ENCODE assay signal across 9 mouse cellular contexts in genomic region chr11:98872040-98872439, GRCm38 (mm10). TPM values are rescaled to one million over a fixed set of nuclear protein-coding genes. Genes with fewer than 3 reads are reported as not detected.
DNase-seq lines count a peak whose midpoint lies in the region; ATAC-seq and TF ChIP-seq lines count a peak whose summit lies in the region.
"Had no signal": no experiment of that assay in that cellular context is flagged by ENCODE, and none has a peak within 500 bp of the region (broad histone marks: within the 10 kb centered on the region; RNA-seq: fewer than 3 reads in every experiment).

No protein-coding gene starts in this region.

- no peak overlapping the region for H3K4me2 ChIP-seq in forebrain, embryonic 15.5 days (replicated peaks)
- no peak overlapping the region for H3K4me2 ChIP-seq in forebrain, embryonic 13.5 days
- H3K4me2 ChIP-seq in lung, postnatal 0 days (replicated peaks; ENCODE audit: low read depth, low read length): no peak overlapping the region
- no peak overlapping the region for H3K4me2 ChIP-seq in intestine, postnatal 0 days (replicated peaks; ENCODE audit: low read depth)
- H3K4me2 ChIP-seq: lung, embryonic 15.5 days had no signal

- TF ChIP-seq EP300 in lung, postnatal 0 days (IDR thresholded peaks at IDR 0.05): no peak

- 49% methylated on average over 4 of the region's 4 CpGs for WGBS in forebrain, embryonic 15.5 days
- WGBS in forebrain, embryonic 13.5 days: 75% methylated on average over 4 of the region's 4 CpGs
- WGBS in lung, postnatal 0 days: 54% methylated on average over 4 of the region's 4 CpGs
- WGBS in intestine, postnatal 0 days: 75% methylated on average over 4 of the region's 4 CpGs

- no peaks in the 10 kb centered on the region for H3K9me3 ChIP-seq in forebrain, embryonic 15.5 days
- H3K9me3 ChIP-seq in forebrain, embryonic 13.5 days (replicated peaks): no peaks in the 10 kb centered on the region
- no peaks in the 10 kb centered on the region for H3K9me3 ChIP-seq in lung, postnatal 0 days (ENCODE audit: low read length)
- H3K9me3 ChIP-seq in intestine, postnatal 0 days (ENCODE audit: control insufficient read depth): no peaks in the 10 kb centered on the region
- H3K9me3 ChIP-seq: lung, embryonic 15.5 days had no signal

- H3K27me3 ChIP-seq in forebrain, embryonic 15.5 days: no peaks in the 10 kb centered on the region
- no peaks in the 10 kb centered on the region for H3K27me3 ChIP-seq in forebrain, embryonic 13.5 days
- H3K27me3 ChIP-seq in lung, postnatal 0 days (replicated peaks; ENCODE audit: insufficient read depth, low read length): no peaks in the 10 kb centered on the region
- no peaks in the 10 kb centered on the region for H3K27me3 ChIP-seq in intestine, postnatal 0 days (replicated peaks; ENCODE audit: control insufficient read depth, insufficient read depth, low read length)
- H3K27me3 ChIP-seq: lung, embryonic 15.5 days had no signal

- H3K27ac ChIP-seq in forebrain, embryonic 15.5 days (replicated peaks): peak overlapping the region; percentile 43
- no peak overlapping the region for H3K27ac ChIP-seq in forebrain, embryonic 13.5 days
- H3K27ac ChIP-seq in cortical plate, adult 2 months (ENCODE audit: insufficient read depth, low read length): peak overlapping the region; percentile 88
- H3K27ac ChIP-seq in lung, postnatal 0 days (ENCODE audit: low read length): peak overlapping the region; percentile 23
- no peak overlapping the region for H3K27ac ChIP-seq in intestine, postnatal 0 days (ENCODE audit: low read depth, low read length)
- H3K27ac ChIP-seq: lung, embryonic 15.5 days had no signal

- H3K9ac ChIP-seq in forebrain, embryonic 15.5 days (replicated peaks): no peak overlapping the region
- H3K9ac ChIP-seq in forebrain, embryonic 13.5 days: no peak overlapping the region
- H3K9ac ChIP-seq in lung, postnatal 0 days (replicated peaks; ENCODE audit: low read depth): no peak overlapping the region
- no peak overlapping the region for H3K9ac ChIP-seq in intestine, postnatal 0 days (ENCODE audit: low read depth, low read length)
- H3K9ac ChIP-seq: lung, embryonic 15.5 days had no signal

- no peak for ATAC-seq in forebrain, embryonic 15.5 days (replicated peaks)
- ATAC-seq in forebrain, embryonic 13.5 days: no peak
- peak; percentile 7; the same call in 1 of the 2 replicates for ATAC-seq in lung, postnatal 0 days
- ATAC-seq in intestine, postnatal 0 days: no peak

- peaks cover 16% of the 10 kb centered on the region for H3K36me3 ChIP-seq in forebrain, embryonic 15.5 days
- H3K36me3 ChIP-seq in forebrain, embryonic 13.5 days (ENCODE audit: poor library complexity, severe bottlenecking): peaks cover 43% of the 10 kb centered on the region
- peaks cover 6% of the 10 kb centered on the region for H3K36me3 ChIP-seq in lung, postnatal 0 days (ENCODE audit: insufficient read depth, low read length)
- peaks cover 27% of the 10 kb centered on the region for H3K36me3 ChIP-seq in intestine, postnatal 0 days (ENCODE audit: control insufficient read depth, insufficient read depth)

- TF ChIP-seq POLR2A in cortical plate, adult 2 months (IDR thresholded peaks at IDR 0.05; ENCODE audit: extremely low read depth, insufficient read depth, low read length): peak; percentile 61

- peak; percentile 60 to 61 for DNase-seq in heart, postnatal 10 days
- peak; percentile 62 for DNase-seq in lung, postnatal 0 days (ENCODE audit: low spot score)
- DNase-seq in T-cell, adult 2 months (ENCODE audit: low spot score): no peak
- DNase-seq in spleen, postnatal 36 days (ENCODE audit: low spot score in 2 of 2): no peak

- no peak for TF ChIP-seq CTCF in cortical plate, adult 2 months (IDR thresholded peaks at IDR 0.05; ENCODE audit: extremely low read depth, insufficient read depth, low read length)
- TF ChIP-seq CTCF in lung, postnatal 0 days (IDR thresholded peaks at IDR 0.05): no peak
- TF ChIP-seq CTCF in intestine, postnatal 0 days (IDR thresholded peaks at IDR 0.05; ENCODE audit: low read depth): no peak

- intact Hi-C loops in heart, postnatal 10 days (cut with DNase I): no loop called here

- no peak overlapping the region for H3K4me3 ChIP-seq in forebrain, embryonic 15.5 days
- H3K4me3 ChIP-seq in forebrain, embryonic 13.5 days: no peak overlapping the region
- peak overlapping the region; percentile 6; the same call in 1 of the 2 replicates for H3K4me3 ChIP-seq in cortical plate, adult 2 months (ENCODE audit: insufficient read depth, low read length)
- H3K4me3 ChIP-seq in lung, postnatal 0 days (ENCODE audit: low read depth, low read length): no peak overlapping the region
- no peak overlapping the region for H3K4me3 ChIP-seq in intestine, postnatal 0 days (ENCODE audit: low read depth, low read length)
- H3K4me3 ChIP-seq: lung, embryonic 15.5 days had no signal

- peaks cover 11% of the 10 kb centered on the region for H3K4me1 ChIP-seq in forebrain, embryonic 15.5 days
- H3K4me1 ChIP-seq in forebrain, embryonic 13.5 days: peaks cover 6% of the 10 kb centered on the region; the same call in 1 of the 2 replicates
- H3K4me1 ChIP-seq in cortical plate, adult 2 months (ENCODE audit: control insufficient read depth, insufficient read depth, low read length): peaks cover 12% of the 10 kb centered on the region
- no peaks in the 10 kb centered on the region; the same call in 1 of the 2 replicates for H3K4me1 ChIP-seq in lung, postnatal 0 days (ENCODE audit: insufficient read depth, low read depth, low read length)
- H3K4me1 ChIP-seq in intestine, postnatal 0 days (replicated peaks; ENCODE audit: control insufficient read depth, insufficient read depth, low read length): peaks cover 6% of the 10 kb centered on the region; the same call in 1 of the 2 replicates
- H3K4me1 ChIP-seq: lung, embryonic 15.5 days had no signal

RNA-seq across cellular contexts. Expression of gene Wipf2, which starts 8.6 kb away (rescaled TPM):
- polyA plus RNA-seq in forebrain, embryonic 15.5 days (2015; fragmentation: Nextera tagmentation; extraction: Ambion mirVana): 4.4 and 5.1 TPM in 2 replicates
- 5.0 and 5.4 TPM in 2 replicates for polyA plus RNA-seq in forebrain, embryonic 13.5 days (2015; fragmentation: Nextera tagmentation; extraction: Ambion mirVana)
- 35.2 and 36.5 TPM in 2 replicates for polyA plus RNA-seq in cortical plate, adult 2 months (2012; rRNA removed)
- 10 to 100 TPM; 12.4 to 13.0 TPM for total RNA-seq in heart, postnatal 10 days (2021)
- 4.0 and 4.1 TPM in 2 replicates for polyA plus RNA-seq in lung, postnatal 0 days (2015; fragmentation: Nextera tagmentation; extraction: Ambion mirVana)
- 3.9 and 5.0 TPM in 2 replicates for polyA plus RNA-seq in intestine, postnatal 0 days (2015; fragmentation: Nextera tagmentation; extraction: Ambion mirVana)

RNA-seq across cellular contexts. Expression of gene Rapgefl1, which starts 35.5 kb away (rescaled TPM):
- 4.2 and 5.8 TPM in 2 replicates for polyA plus RNA-seq in forebrain, embryonic 15.5 days (2015; fragmentation: Nextera tagmentation; extraction: Ambion mirVana)
- polyA plus RNA-seq in forebrain, embryonic 13.5 days (2015; fragmentation: Nextera tagmentation; extraction: Ambion mirVana): 2.4 and 3.0 TPM in 2 replicates
- 153 and 181 TPM in 2 replicates for polyA plus RNA-seq in cortical plate, adult 2 months (2012; rRNA removed)
- under 1 TPM; 0.79 to 0.87 TPM for total RNA-seq in heart, postnatal 10 days (2021)
- 1.1 and 1.5 TPM in 2 replicates for polyA plus RNA-seq in lung, postnatal 0 days (2015; fragmentation: Nextera tagmentation; extraction: Ambion mirVana)
- 0.69 and 0.80 TPM in 2 replicates for polyA plus RNA-seq in intestine, postnatal 0 days (2015; fragmentation: Nextera tagmentation; extraction: Ambion mirVana)

RNA-seq across cellular contexts. Expression of gene Cdc6, which starts 35.6 kb away (rescaled TPM):
- polyA plus RNA-seq in forebrain, embryonic 15.5 days (2015; fragmentation: Nextera tagmentation; extraction: Ambion mirVana): 11.2 and 12.1 TPM in 2 replicates
- 23.0 and 26.9 TPM in 2 replicates for polyA plus RNA-seq in forebrain, embryonic 13.5 days (2015; fragmentation: Nextera tagmentation; extraction: Ambion mirVana)
- 0.40 and 0.56 TPM in 2 replicates for polyA plus RNA-seq in cortical plate, adult 2 months (2012; rRNA removed)
- 1 to 10 TPM; 3.3 to 3.6 TPM for total RNA-seq in heart, postnatal 10 days (2021)
- polyA plus RNA-seq in lung, postnatal 0 days (2015; fragmentation: Nextera tagmentation; extraction: Ambion mirVana): 2.5 and 2.6 TPM in 2 replicates
- 4.0 and 4.5 TPM in 2 replicates for polyA plus RNA-seq in intestine, postnatal 0 days (2015; fragmentation: Nextera tagmentation; extraction: Ambion mirVana)

RNA-seq across cellular contexts. Expression of gene Rara, which starts 55.6 kb away (rescaled TPM):
- polyA plus RNA-seq in forebrain, embryonic 15.5 days (2015; fragmentation: Nextera tagmentation; extraction: Ambion mirVana): 9.2 and 9.9 TPM in 2 replicates
- 8.7 and 10.2 TPM in 2 replicates for polyA plus RNA-seq in forebrain, embryonic 13.5 days (2015; fragmentation: Nextera tagmentation; extraction: Ambion mirVana)
- polyA plus RNA-seq in cortical plate, adult 2 months (2012; rRNA removed): 6.3 and 6.8 TPM in 2 replicates
- total RNA-seq in heart, postnatal 10 days (2021): 10 to 100 TPM; 31.9 to 33.0 TPM
- polyA plus RNA-seq in lung, postnatal 0 days (2015; fragmentation: Nextera tagmentation; extraction: Ambion mirVana): 26.2 and 28.8 TPM in 2 replicates
- 22.2 and 22.4 TPM in 2 replicates for polyA plus RNA-seq in intestine, postnatal 0 days (2015; fragmentation: Nextera tagmentation; extraction: Ambion mirVana)

Comparison
In these comparisons a context has a peak if more than half of its experiments do, and no peak if none do; other contexts are left out.
1. H3K27ac ChIP-seq: peak in forebrain, embryonic 15.5 days (single experiment), cortical plate, adult 2 months (single experiment) and lung, postnatal 0 days (single experiment); none in forebrain, embryonic 13.5 days (single experiment) and intestine, postnatal 0 days (single experiment).
2. DNase-seq: peak in heart, postnatal 10 days (2 of 2) and lung, postnatal 0 days (single experiment); none in T-cell, adult 2 months (single experiment) and spleen, postnatal 36 days (0 of 2).
3. RNA of gene Rapgefl1, which starts 35.5 kb away (polyA plus RNA-seq): 153 to 181 TPM in cortical plate, adult 2 months; 4.2 to 5.8 TPM in forebrain, embryonic 15.5 days, 2.4 to 3.0 TPM in forebrain, embryonic 13.5 days, 1.1 to 1.5 TPM in lung, postnatal 0 days and 0.69 to 0.80 TPM in intestine, postnatal 0 days; every median in the first group is over 10 times any median in the second.